Mouse (Mus musculus): ENCODE results near the gene Bex3.

DNA sequence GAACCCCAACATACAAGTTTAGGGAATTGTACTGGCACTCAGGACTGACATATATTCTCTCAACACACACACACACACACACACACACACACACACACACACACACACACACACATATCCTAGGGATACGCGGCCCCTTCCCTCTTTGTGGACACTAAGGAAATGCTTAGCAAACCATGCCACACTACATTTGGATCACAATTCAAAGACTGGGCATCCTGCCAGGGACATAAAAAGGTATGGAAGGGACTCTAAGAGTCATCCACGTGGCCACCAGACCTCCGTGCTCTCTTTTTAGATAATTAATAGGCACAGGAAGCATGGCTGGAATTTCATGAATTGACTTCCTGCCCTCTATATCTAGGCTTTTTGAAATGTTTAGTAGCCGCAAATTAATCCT lies 42.3 kb upstream of the Bex3 start:
- no peak for TF ChIP-seq CTCF (IDR thresholded peaks at IDR 0.05; ENCODE audit: insufficient read depth, low read length)
- no peak for TF ChIP-seq POLR2A (IDR thresholded peaks at IDR 0.05; ENCODE audit: borderline replicate concordance, extremely low read depth, low read depth, low read length)
